Mouse (Mus musculus) fibroblast of lung, adult 2 months (primary cell): Measurements from ENCODE around the gene Fabp3.

Experiments used
- DNase-seq: peaks from one replicate; pipeline ENCODE4 v3.0.0-alpha.2; 2011; ENCODE audit warnings: low read depth

Gene Fabp3

DNA sequence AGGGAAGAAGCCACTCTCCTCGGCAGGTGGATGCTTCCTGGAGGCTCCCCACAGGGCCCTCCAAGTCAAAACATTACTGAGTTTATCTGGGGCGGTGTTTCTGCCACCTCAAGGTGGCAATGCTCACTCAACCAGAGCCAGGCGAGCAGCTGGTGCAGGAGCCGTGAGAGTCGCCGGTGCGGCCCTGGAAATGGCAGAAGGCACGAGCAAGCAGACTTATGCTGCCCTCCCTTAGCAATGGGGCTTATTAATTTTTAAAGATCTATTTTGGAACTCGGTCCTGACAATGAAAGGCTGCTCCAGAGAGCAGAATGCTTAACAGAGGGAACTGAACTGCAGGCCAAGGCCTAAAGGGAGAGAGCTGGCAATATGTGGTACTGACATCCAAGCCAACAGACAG lies 19.0 kb downstream of the Fabp3 start:
- DNase-seq = no peak

DNA sequence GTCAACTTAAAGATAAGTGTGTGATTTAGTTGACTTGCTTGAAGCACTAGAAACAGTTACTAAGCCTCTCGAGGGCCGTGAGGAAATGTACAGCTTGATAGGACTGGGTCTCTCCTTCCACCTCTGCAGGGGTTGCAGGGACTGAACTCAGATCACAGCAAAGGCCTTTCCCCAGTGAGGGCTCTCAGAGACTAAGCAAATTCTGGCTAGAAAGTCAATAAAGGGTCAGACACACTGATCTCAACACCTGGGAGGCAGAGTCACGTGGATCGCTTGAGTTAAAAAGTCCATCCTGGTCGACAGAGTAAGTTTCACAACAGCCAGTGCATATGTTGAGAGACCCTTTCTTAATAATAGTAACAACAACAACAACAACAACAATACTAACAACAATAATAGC lies 27.5 kb downstream of the Fabp3 start:
- DNase-seq = no peak

- DNase-seq = peak; percentile 23
Measured at GRCm38 (mm10) chr4:130341691-130342090, 33.3 kb downstream of the Fabp3 start.

- no peak for DNase-seq
Measured at GRCm38 (mm10) chr4:130349666-130350065, 41.3 kb downstream of the Fabp3 start.

GRCm38 (mm10) chr4:130350690-130351422 lies 42.5 kb downstream of the Fabp3 start:
- no peak for DNase-seq

- no peak for DNase-seq
Measured at GRCm38 (mm10) chr4:130352588-130352987, 44.2 kb downstream of the Fabp3 start.

DNA sequence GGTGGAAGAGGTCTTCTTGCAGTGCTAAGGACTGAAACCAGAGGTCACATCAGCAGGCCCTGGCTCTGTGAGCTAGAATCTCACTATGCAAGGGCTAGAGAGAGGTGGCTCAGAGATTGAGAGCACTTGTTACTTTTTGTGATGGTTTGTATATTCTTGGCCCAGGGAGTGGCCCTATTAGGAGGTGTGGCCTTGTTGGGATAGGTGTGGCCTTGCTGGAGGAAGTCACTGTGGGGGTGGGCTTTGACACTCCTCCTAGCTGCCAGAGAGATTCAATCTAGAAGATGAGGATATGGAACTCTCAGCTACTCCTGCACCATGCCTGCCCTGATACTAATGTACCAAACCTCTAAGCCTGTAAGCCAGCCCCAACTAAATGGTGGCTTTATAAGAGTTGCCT lies 49.6 kb downstream of the Fabp3 start:
- DNase-seq = no peak

GRCm38 (mm10) chr4:130359486-130360237 lies 51.3 kb downstream of the Fabp3 start, which contains the start of the genes Zcchc17 and Snrnp40:
Gene Zcchc17, minus strand, starts transcription at chr4:130359943.
Gene Snrnp40, plus strand, starts transcription at chr4:130360132.
- DNase-seq = peak; percentile 97

- no peak for DNase-seq
Measured at GRCm38 (mm10) chr4:130360238-130360590, 51.8 kb downstream of the Fabp3 start.
